Mouse (Mus musculus) cerebellum, postnatal 4 days (tissue): Measurements from ENCODE around the gene Orai1.
"Not testable (repeated sequence)": the region's sequence is repeated elsewhere in the genome, so short reads cannot be mapped to it uniquely, and the experiment has no call there.

Experiments
- DNase-seq, 2 experiments: peaks; one replicate each; pipeline ENCODE4 v3.0.0; 2022; ENCODE audit warnings: low spot score in 2 of 2, mixed read lengths in 1 of 2

Gene Orai1

GRCm38 (mm10) chr5:123033646-123034160 lies 18.8 kb downstream of the Orai1 start:
- DNase-seq: no peak

- no peak for DNase-seq
Observed at GRCm38 (mm10) chr5:123035089-123035488, 20.2 kb downstream of the Orai1 start.

GRCm38 (mm10) chr5:123035564-123035963 lies 20.7 kb downstream of the Orai1 start:
- no peak for DNase-seq

DNA sequence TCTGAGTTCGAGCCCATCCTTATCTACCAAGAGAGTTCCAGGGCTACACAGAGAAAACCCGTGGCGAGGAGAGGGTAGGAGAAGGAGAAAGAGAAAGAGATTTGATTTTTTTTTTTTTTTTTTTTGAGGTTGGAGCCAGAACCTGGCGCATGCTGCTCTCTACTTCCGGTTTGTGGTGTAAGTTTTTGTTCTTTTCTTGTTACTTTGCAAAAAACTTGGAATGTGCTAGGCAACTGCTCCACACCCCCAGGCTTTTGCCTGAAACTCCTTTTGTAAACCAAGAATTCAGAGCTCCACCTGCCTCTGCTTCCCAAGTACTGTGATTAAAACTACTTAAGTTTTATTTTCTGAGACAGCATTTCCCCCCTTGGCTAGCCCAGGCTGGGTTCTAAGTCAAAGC lies 23.2 kb downstream of the Orai1 start:
- no peak for DNase-seq

GRCm38 (mm10) chr5:123039120-123039752 lies 24.4 kb downstream of the Orai1 start:
- DNase-seq: peak in 1 of 2 experiments; percentile 39

DNA sequence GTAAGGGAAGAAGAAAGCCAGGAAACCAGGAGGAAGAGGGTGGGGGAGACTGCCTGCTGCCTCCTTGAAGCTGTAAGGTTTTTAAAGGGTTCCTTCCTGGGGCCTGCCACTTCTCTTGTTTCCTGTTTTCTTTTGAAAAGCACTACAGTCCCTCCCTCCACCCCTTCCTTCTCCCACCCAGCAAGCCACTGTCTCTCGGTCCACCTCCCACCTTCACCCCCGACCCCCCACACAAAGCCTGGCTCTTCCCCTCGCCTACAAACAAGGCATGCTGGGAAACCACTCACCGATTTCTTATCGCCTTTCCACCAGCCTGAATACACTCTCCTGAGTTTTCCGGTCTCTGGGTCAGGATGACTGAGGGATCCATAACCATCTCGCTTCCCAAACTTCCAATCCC lies 25.9 kb downstream of the Orai1 start:
- DNase-seq: no peak

GRCm38 (mm10) chr5:123043856-123044255 lies 29.0 kb downstream of the Orai1 start:
- no peak for DNase-seq

- DNase-seq: peak in 1 of 2 experiments; percentile 51
Observed at GRCm38 (mm10) chr5:123045561-123046295, 30.9 kb downstream of the Orai1 start.

GRCm38 (mm10) chr5:123046916-123047315 lies 32.0 kb downstream of the Orai1 start, which contains the start of gene Morn3:
TSS of gene Morn3 (minus strand) at chr5:123047016.
- no peak for DNase-seq

DNA sequence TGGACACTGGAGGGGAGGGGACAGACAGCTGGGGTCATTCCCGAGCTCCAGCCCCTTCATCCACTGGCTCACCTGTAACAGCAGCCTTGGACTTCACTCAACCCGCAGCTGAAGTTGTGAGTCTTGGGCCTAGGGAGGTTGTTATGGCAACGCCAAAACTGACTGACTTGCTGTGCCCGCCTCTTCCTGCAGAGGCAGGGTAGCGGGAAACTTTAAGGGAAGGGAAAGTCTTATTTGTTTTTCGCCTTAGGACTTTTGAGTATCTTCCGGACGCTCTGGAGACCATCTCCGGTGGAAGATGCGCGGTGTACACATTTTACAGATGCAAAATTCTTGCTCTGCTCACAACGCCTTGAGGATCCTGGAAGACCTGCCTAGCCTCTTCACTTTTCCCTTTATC lies 34.4 kb downstream of the Orai1 start:
- DNase-seq: no peak

DNA sequence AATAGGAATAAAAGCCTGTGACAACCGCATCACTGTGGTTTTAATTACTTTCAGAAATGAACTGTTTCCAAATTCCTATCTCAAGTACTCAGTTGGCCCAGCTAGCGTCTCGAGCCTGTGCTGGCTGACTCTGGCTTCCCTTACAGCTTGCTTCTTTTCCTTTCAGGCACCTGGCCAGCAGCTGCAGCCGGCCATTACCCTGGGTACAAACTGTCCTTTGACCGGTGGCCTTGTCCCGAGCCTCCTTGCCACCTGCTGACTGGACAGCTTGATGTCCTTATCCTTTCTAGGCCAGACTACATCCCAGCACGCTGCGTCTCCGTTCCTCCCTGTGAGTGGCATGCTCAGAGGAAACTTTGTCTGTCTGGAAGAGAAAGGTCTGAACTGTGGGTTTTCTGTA lies 36.0 kb downstream of the Orai1 start:
- DNase-seq: no peak

- no peak for DNase-seq
Observed at GRCm38 (mm10) chr5:123051736-123052135, 36.9 kb downstream of the Orai1 start.

DNA sequence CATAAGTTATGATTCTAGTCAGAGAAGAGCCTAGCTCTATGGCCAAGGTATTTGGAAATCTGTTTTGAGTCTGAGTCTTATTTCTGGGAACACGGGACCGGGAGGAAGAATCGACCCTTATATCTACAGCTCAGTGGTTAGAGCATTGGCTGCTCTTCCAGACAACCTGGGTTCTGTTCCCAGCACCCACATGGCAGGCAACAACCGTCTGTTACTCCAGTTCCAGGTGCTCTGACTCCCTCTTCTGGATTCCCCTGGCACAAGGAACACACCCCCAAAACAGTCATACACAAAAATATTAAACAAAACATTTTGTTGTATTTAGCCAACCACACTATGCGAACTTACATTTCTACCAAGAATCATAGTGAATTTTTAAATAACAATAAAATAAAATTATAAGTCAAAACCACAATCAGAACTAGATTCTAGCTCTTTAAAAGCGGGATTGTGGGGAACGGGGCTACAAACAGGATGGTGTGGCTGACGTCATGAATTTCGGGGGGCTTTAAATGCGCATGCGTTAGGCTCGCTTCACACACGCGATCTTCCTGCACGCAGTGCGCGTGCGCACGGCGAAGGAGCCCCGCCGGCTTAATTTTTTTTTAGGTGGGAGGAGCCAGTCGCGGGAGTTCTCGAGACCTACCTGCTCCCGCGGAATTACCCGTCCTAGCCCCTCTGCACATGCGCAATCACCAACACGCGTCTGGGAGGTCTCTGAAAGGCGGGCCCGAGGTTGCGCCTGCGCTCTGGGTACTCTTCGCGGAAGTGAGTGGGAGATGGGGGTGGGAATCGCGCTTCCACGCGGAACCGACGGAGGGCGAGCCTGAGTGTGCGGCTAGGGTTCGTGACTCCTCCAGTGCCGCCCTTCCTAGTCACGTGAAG lies 42.7 kb downstream of the Orai1 start:
- DNase-seq: peak; percentile 92 to 98

DNA sequence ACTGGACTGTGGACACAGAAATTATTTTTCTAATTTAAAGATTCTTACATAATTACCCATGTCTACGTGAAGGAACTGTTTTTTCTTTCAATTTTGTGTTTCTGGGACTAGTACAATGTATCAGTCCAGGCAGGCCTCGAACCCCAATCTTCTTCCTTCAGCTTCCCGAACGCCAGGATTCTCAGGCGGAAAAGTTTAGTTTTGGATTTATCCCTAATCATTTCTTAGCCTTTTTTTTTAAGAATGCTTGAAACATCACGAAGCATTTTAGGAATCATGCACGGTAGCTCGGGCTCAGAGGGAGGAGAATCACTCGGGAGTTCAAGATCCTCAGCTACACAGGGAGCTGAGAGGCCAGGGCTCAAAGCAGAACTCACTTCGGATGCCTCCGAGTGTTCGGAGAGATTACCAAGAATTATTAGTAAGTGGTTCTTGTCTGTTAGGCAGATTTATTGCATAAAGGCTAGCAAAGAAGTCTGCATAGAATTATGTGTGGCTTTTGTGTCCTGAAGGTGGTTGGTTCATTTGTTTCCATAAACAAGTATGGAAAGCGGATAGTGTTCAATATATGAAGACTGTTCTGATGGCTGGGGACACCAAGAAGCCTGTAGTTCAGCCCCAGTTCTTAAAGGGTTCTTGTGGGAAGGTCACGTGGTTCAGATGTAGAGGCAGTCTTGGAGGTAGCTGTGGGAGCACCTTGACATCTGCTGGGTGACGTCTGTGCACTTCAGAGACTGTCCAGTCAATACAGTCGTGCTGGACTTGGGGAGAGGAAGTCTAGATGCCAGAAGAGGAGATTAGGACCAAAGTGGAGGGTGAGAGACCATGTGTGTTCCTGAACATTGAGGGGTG lies 43.6 kb downstream of the Orai1 start:
- DNase-seq: no peak

DNA sequence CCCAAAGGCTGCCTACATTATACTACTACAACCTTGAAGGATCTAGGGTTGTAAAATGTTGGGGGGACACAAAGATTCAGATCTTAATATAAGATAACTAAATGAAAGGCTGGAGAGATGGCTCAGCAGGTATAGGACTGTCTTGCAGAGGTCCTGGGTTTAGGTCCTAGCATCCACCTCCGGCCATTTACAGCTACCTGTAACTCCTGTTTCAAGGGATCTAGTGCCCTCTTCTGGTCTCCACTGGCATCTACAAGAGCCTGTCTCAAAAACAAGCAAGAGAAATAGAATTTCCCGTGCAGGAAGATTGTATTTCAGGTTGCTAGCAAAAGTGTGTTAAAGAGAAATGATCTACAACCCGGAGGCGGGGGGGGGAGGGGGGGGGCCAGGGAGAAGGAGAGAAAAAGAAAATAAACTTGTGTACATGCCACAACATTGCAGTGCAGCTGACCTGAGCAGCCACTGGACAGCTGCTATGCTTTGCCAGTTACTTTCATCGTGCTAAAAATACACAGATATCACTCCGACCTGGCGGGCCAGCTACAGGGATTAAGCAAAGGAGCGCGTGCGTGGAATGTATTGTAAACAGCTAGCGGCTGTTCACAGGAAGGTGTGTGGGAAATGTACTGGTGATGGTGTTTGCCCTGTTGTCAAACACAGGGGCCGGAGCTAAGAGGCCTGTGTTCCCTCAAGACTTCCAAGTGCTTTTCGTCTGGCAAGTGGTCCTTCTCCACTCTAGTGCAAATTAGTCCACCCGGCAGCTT lies 45.1 kb downstream of the Orai1 start:
- no peak for DNase-seq

- DNase-seq: no peak
Observed at GRCm38 (mm10) chr5:123060706-123061401, 46.0 kb downstream of the Orai1 start.

GRCm38 (mm10) chr5:123061402-123061749 lies 46.5 kb downstream of the Orai1 start:
- DNase-seq: not testable (repeated sequence)

GRCm38 (mm10) chr5:123063141-123063540 lies 48.3 kb downstream of the Orai1 start:
- no peak for DNase-seq

DNA sequence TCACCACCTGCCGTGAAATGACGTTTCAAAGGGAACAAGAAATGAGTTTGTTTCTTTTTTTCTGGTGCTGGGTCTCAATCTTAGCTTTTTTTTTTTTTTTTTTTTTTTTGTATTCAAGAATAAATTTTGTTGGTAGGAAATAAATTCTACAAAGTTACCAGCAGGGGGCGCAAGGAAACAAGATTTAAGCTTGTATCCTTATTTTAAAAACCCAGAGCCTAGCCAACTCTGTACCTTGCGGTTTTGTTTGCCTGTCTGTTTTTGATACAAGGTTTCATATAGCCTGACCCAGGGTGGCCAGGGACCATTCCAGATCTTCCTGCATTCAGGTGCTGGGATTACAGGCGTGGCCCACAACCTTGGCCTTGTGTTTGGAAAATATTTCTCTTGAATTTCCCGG lies 49.3 kb downstream of the Orai1 start:
- DNase-seq: peak in 1 of 2 experiments; percentile 71
